Mouse (Mus musculus) CH12.LX (cell line): ENCODE data around the gene Bdh1. TPM values are rescaled to one million over a fixed set of nuclear protein-coding genes. Genes with fewer than 3 reads are reported as not detected.

Experiments
- DNase-seq: peaks from one replicate; pipeline ENCODE4 v3.0.0-alpha.2; 2013; ENCODE audit errors: extremely low read depth
- H3K27ac ChIP-seq: 2 replicates; pipeline ENCODE4 v1.5.1; 2012; ENCODE audit warnings: low read depth, mild to moderate bottlenecking, control low read depth, moderate library complexity; ENCODE audit not compliant: insufficient read depth
- H3K27me3 ChIP-seq: replicated peaks from 2 replicates; pipeline ENCODE3; 2012; ENCODE audit warnings: inconsistent platforms
- H3K36me3 ChIP-seq, 2 experiments: replicated peaks in 1 of 2; 2 replicates each; pipeline versions ENCODE3 to v1.6.1; 2012; ENCODE audit warnings: inconsistent platforms in 1 of 2, low read length in 1 of 2, mild to moderate bottlenecking in 1 of 2, mixed read lengths in 1 of 2, moderate library complexity in 1 of 2; ENCODE audit not compliant: control insufficient read depth in 1 of 2, insufficient read depth in 1 of 2
- H3K4me1 ChIP-seq, 2 experiments: 2 replicates each; pipeline ENCODE4 v1.6.1; 2012; ENCODE audit warnings: inconsistent platforms in 1 of 2, moderate library complexity in 1 of 2; ENCODE audit not compliant: insufficient read depth in 2 of 2, control insufficient read depth in 1 of 2
- H3K4me2 ChIP-seq: 2 replicates; pipeline ENCODE4 v1.6.1; 2012; ENCODE audit warnings: low read depth, mild to moderate bottlenecking, control low read depth; ENCODE audit not compliant: poor library complexity, insufficient read depth, severe bottlenecking
- H3K4me3 ChIP-seq, 3 experiments: fragments of 150-350 bp in 1 of 3; sonication (generic) in 1 of 3; replicated peaks in 1 of 3; 2 replicates each; pipeline versions ENCODE3 to v1.5.1; 2011 to 2012; ENCODE audit warnings: low read depth in 2 of 3, low read length in 2 of 3, mild to moderate bottlenecking in 2 of 3, moderate library complexity in 2 of 3, control low read depth in 1 of 3, improper control_type of control experiment in 1 of 3, inconsistent platforms in 1 of 3, mixed read lengths in 1 of 3; ENCODE audit not compliant: poor library complexity in 1 of 3
- H3K79me2 ChIP-seq: replicated peaks from 2 replicates; pipeline ENCODE4 v1.6.1; 2012; ENCODE audit warnings: mild to moderate bottlenecking, moderate library complexity; ENCODE audit not compliant: control insufficient read depth, poor library complexity, insufficient read depth, severe bottlenecking; ENCODE audit errors: extremely low read depth
- H3K9ac ChIP-seq: 2 replicates; pipeline ENCODE4 v1.6.1; 2012; ENCODE audit warnings: low read depth, mild to moderate bottlenecking, control low read depth, moderate library complexity; ENCODE audit not compliant: insufficient read depth
- H3K9me3 ChIP-seq: replicated peaks from 2 replicates; pipeline ENCODE3; 2012; ENCODE audit warnings: low read length, inconsistent platforms, mixed read lengths
- BHLHE40 ChIP-seq: IDR thresholded peaks from 2 replicates; pipeline ENCODE4 v1.6.1; 2011; ENCODE audit warnings: mild to moderate bottlenecking, low read depth, low read length, improper control_type of control experiment
- CHD1 ChIP-seq: IDR thresholded peaks from 2 replicates; pipeline ENCODE4 v1.6.1; 2012; ENCODE audit warnings: low read depth, low read length, improper control_type of control experiment, inconsistent platforms
- CHD2 ChIP-seq: IDR thresholded peaks from 2 replicates; pipeline ENCODE4 v1.6.1; 2011; ENCODE audit warnings: low read length, improper control_type of control experiment
- EP300 ChIP-seq: IDR thresholded peaks from 2 replicates; pipeline ENCODE4 v1.6.1; 2011; ENCODE audit warnings: low read length, improper control_type of control experiment
- ETS1 ChIP-seq: conservative IDR thresholded peaks from 2 replicates; pipeline ENCODE4 v1.6.1; 2012; ENCODE audit warnings: low read depth, mild to moderate bottlenecking, inconsistent platforms, low read length, improper control_type of control experiment, moderate library complexity
- GABPA ChIP-seq: IDR thresholded peaks from 2 replicates; pipeline ENCODE4 v1.6.1; 2012; ENCODE audit warnings: low read depth, low read length, improper control_type of control experiment, inconsistent platforms; ENCODE audit not compliant: insufficient replicate concordance
- HCFC1 ChIP-seq: IDR thresholded peaks from 2 replicates; pipeline ENCODE4 v1.6.1; 2012; ENCODE audit warnings: low read depth, mild to moderate bottlenecking, inconsistent platforms, low read length, improper control_type of control experiment
- JUN ChIP-seq: IDR thresholded peaks from 2 replicates; pipeline ENCODE4 v1.6.1; 2011; ENCODE audit warnings: low read depth, mild to moderate bottlenecking, low read length, improper control_type of control experiment, moderate library complexity; ENCODE audit not compliant: insufficient read depth
- KAT2A ChIP-seq: IDR thresholded peaks from 2 replicates; pipeline ENCODE4 v1.6.1; 2012; ENCODE audit warnings: low read length, improper control_type of control experiment, inconsistent platforms; ENCODE audit not compliant: insufficient replicate concordance
- MAFK ChIP-seq: IDR thresholded peaks from 2 replicates; pipeline ENCODE4 v1.6.1; 2011; ENCODE audit warnings: low read length, improper control_type of control experiment; ENCODE audit not compliant: insufficient replicate concordance
- MAX ChIP-seq: IDR thresholded peaks from 2 replicates; pipeline ENCODE4 v1.6.1; 2011; ENCODE audit warnings: low read length, improper control_type of control experiment
- MAZ ChIP-seq: IDR thresholded peaks from 2 replicates; pipeline ENCODE4 v1.6.1; 2012; ENCODE audit warnings: low read depth, mild to moderate bottlenecking, inconsistent platforms, low read length, improper control_type of control experiment, moderate library complexity
- MXI1 ChIP-seq: IDR thresholded peaks from 2 replicates; pipeline ENCODE4 v1.6.1; 2011; ENCODE audit warnings: mild to moderate bottlenecking, low read depth, low read length, improper control_type of control experiment
- NELFE ChIP-seq: IDR thresholded peaks from 2 replicates; pipeline ENCODE4 v1.6.1; 2011; ENCODE audit warnings: low read depth, low read length, improper control_type of control experiment
- PAX5 ChIP-seq: IDR thresholded peaks from 2 replicates; pipeline ENCODE4 v1.6.1; 2012; ENCODE audit warnings: low read length, inconsistent platforms, mixed read lengths
- POLR2AphosphoS2 ChIP-seq: IDR thresholded peaks from 2 replicates; pipeline ENCODE4 v1.6.1; 2011; ENCODE audit warnings: low read depth, low read length, improper control_type of control experiment
- RCOR1 ChIP-seq: conservative IDR thresholded peaks from 2 replicates; pipeline ENCODE4 v1.6.1; 2012; ENCODE audit warnings: low read depth, mild to moderate bottlenecking, inconsistent platforms, low read length, improper control_type of control experiment
- SMC3 ChIP-seq: IDR thresholded peaks from 2 replicates; pipeline ENCODE4 v1.6.1; 2011; ENCODE audit warnings: low read depth, low read length, improper control_type of control experiment
- TBP ChIP-seq: conservative IDR thresholded peaks from 2 replicates; pipeline ENCODE4 v1.6.1; 2011; ENCODE audit warnings: low read depth, low read length, improper control_type of control experiment
- UBTF ChIP-seq: IDR thresholded peaks from 2 replicates; pipeline ENCODE4 v1.6.1; 2012; ENCODE audit warnings: low read depth, mild to moderate bottlenecking, inconsistent platforms, low read length, improper control_type of control experiment, moderate library complexity
- USF1 ChIP-seq: IDR thresholded peaks from 2 replicates; pipeline ENCODE4 v1.6.1; 2014; ENCODE audit warnings: low read depth, mild to moderate bottlenecking, inconsistent platforms, low read length, improper control_type of control experiment
- ZC3H11A ChIP-seq: IDR thresholded peaks from 2 replicates; pipeline ENCODE4 v1.6.1; 2012; ENCODE audit warnings: low read depth, mild to moderate bottlenecking, inconsistent platforms, low read length, improper control_type of control experiment
- ZNF384 ChIP-seq: IDR thresholded peaks from 2 replicates; pipeline ENCODE4 v1.6.1; 2012; ENCODE audit warnings: low read depth, low read length, improper control_type of control experiment, inconsistent platforms
- dilution Hi-C: fragments of 300-500 bp; cut with MboI; formaldehyde crosslinking; loops from 2 replicates; pipeline ENCODE4 v1.14.3; 2020; ENCODE audit warnings: low sequenced_read_pairs; ENCODE audit not compliant: extremely low pct_unique_long_range_greater_than_20kb, extremely low pct_ligation_motif_present
- in situ Hi-C: fragments of 300-500 bp; cut with MboI; formaldehyde crosslinking; loops from 3 replicates; pipeline ENCODE4 v1.14.3; 2019; ENCODE audit warnings: low sequenced_read_pairs, low pct_ligation_motif_present, low pct_unique_long_range_greater_than_20kb, mixed read lengths
- polyA plus RNA-seq: library from polyadenylated mRNA; unstranded; fragments of >175 nt; gene quantifications from 2 replicates; pipeline ENCODE4 v1.2.1, GENCODE M21; 2012; ENCODE audit warnings: low read depth; ENCODE audit not compliant: insufficient read length
- total RNA-seq, 2 experiments: library from RNA; depleted of rRNA; stranded (reverse); fragments of 300-350 nt in 1 of 2; fragments of >200 nt in 1 of 2; gene quantifications; 2 replicates each; pipeline ENCODE4 v1.2.3; 2012 to 2014

Bdh1 gene
- total and polyA plus RNA-seq, 3 experiments, result 37.9 to 110 (median 54.3) TPM

GRCm38 (mm10) chr16:31495356-31495755 is 73.3 kb downstream of the Bdh1 start:
- H3K27me3 ChIP-seq, result no peaks in the 10 kb centered on the region
- no peak for DNase-seq
- H3K79me2 ChIP-seq, result no peaks in the 10 kb centered on the region
- no peak overlapping the region for H3K27ac ChIP-seq
- H3K4me2 ChIP-seq, result no peak overlapping the region
- no peak overlapping the region for H3K4me3 ChIP-seq
- no peaks in the 10 kb centered on the region for H3K9me3 ChIP-seq
- no peak overlapping the region for H3K9ac ChIP-seq
- H3K4me1 ChIP-seq, result peaks cover 21 to 26% of the 10 kb centered on the region in 2 experiments
- dilution Hi-C loops (no loop called here), in situ Hi-C loops (no loop called here)
- peaks cover 0 to 2% of the 10 kb centered on the region in 2 experiments for H3K36me3 ChIP-seq
- TF ChIP-seq HCFC1 (no peak), POLR2AphosphoS2 (no peak), ZC3H11A (no peak), KAT2A (no peak), UBTF (no peak), SMC3 (no peak), MAFK (no peak), EP300 (no peak), ZNF384 (no peak), MAX (no peak), TBP (no peak), MAZ (no peak), GABPA (no peak), RCOR1 (no peak), NELFE (no peak)

- no peaks in the 10 kb centered on the region for H3K27me3 ChIP-seq
- H3K4me2 ChIP-seq, result no peak overlapping the region
- no peaks in the 10 kb centered on the region for H3K9me3 ChIP-seq
- in situ Hi-C loops, result no loop called here
- no peak overlapping the region for H3K27ac ChIP-seq
- H3K36me3 ChIP-seq, result peaks cover 0 to 2% of the 10 kb centered on the region in 2 experiments
- no peak for DNase-seq
- dilution Hi-C loops, result no loop called here
- H3K79me2 ChIP-seq, result no peaks in the 10 kb centered on the region
- no peak overlapping the region for H3K9ac ChIP-seq
- H3K4me1 ChIP-seq, result peaks cover 21 to 26% of the 10 kb centered on the region in 2 experiments
- TF ChIP-seq USF1 (no peak), PAX5 (no peak), MXI1 (no peak), BHLHE40 (no peak), TBP (no peak), POLR2AphosphoS2 (no peak), MAX (no peak), JUN (no peak), CHD1 (no peak), CHD2 (no peak), KAT2A (no peak), NELFE (no peak), HCFC1 (no peak), ETS1 (no peak), ZC3H11A (no peak)
- H3K4me3 ChIP-seq, result no peak overlapping the region
Measured at GRCm38 (mm10) chr16:31495769-31496168, 73.7 kb downstream of the Bdh1 start.
